8 mouse cellular contexts compared by ENCODE assay signal in the genomic region with DNA sequence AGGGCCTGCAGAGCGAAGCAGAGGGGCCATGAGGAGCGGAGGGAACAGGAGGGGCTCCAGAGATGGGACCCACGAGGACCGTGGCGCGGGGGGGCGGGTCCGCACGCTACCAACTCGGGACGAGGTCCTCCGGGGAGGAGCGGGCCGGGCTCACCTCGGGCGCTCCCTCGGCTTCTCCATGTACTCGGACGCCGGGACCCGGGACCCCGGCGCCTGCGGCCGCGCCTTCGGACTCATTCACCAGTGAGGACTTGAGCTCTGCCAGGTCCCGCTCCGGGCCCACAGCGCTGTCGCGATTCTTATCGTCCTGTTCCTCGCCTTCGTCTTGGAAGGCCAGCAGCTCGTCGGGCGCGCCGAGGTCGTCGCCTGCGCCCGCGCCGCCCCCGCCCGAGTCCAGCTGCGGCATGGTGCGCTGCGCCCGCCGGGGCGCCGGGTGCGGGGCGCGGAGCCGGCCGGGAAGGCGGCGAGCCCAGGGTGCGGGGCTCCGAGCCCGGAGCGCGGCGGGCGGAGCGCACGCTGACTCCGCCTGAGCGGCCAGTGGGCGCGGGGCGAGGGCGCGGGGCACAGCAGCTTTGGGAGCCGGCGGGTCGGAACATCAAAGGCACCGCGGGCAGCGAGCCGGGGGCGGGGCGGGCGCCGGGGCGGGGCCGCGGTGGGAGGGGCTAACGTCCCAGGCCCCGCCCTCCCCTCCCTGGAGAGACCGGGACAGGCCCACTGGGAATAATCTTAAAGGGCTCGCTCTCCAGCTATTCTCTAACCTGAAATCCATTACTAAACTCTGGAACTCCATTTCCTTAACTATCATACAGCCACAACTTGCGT. TPM values are rescaled to one million over a fixed set of nuclear protein-coding genes. Genes with fewer than 3 reads are reported as not detected.
DNase-seq lines count a peak whose midpoint lies in the region; ATAC-seq lines count a peak whose summit lies in the region.

A gene (minus strand): TSS at position 241 of the 822 bp plus-strand sequence.

- DNase-seq in frontal cortex, postnatal 25 days (ENCODE audit: low spot score in 2 of 2), result no peak
- DNase-seq in adrenal gland, postnatal 4 days (ENCODE audit: low spot score in 2 of 2), result peak; percentile 61 to 67
- DNase-seq in gastrocnemius, postnatal 14 days, result peak; percentile 35
- peak; percentile 26 for DNase-seq in liver, embryonic 13.5 days
- DNase-seq in thymus, postnatal 25 days, result peak; percentile 82

- H3K4me1 ChIP-seq in intestine, embryonic 16.5 days (ENCODE audit: control insufficient read depth, insufficient read depth, low read length), result peaks cover 13% of the 10 kb centered on the region
- peaks cover 20% of the 10 kb centered on the region for H3K4me1 ChIP-seq in liver, embryonic 13.5 days (replicated peaks)
- H3K4me1 ChIP-seq in neural tube, embryonic 12.5 days, result peaks cover 34% of the 10 kb centered on the region

- H3K36me3 ChIP-seq in intestine, embryonic 16.5 days (ENCODE audit: control insufficient read depth, insufficient read depth, low read length), result no peaks in the 10 kb centered on the region
- no peaks in the 10 kb centered on the region for H3K36me3 ChIP-seq in liver, embryonic 13.5 days
- H3K36me3 ChIP-seq in neural tube, embryonic 12.5 days, result no peaks in the 10 kb centered on the region

- H3K4me2 ChIP-seq in intestine, embryonic 16.5 days (ENCODE audit: low read depth, low read length), result peak within 1 kb of the TSS; percentile 99
- H3K4me2 ChIP-seq in liver, embryonic 13.5 days, result peak within 1 kb of the TSS; percentile 81
- peak within 1 kb of the TSS; percentile 90 for H3K4me2 ChIP-seq in neural tube, embryonic 12.5 days (replicated peaks)

- WGBS in intestine, embryonic 16.5 days, result under 1% methylated on average over 92 of the region's 97 CpGs
- 1% methylated on average over 87 of the region's 97 CpGs for WGBS in liver, embryonic 13.5 days (ENCODE audit: insufficient replicate concordance)
- WGBS in neural tube, embryonic 12.5 days, result 1% methylated on average over 86 of the region's 97 CpGs

- intact Hi-C loops in gastrocnemius, postnatal 14 days (cut with DNase I; ENCODE audit: low total_unique reads), result no loop called here

- ATAC-seq in frontal cortex, adult (ENCODE audit: low TSS enrichment), result peak; percentile 78
- peak; percentile 89 for ATAC-seq in intestine, embryonic 16.5 days
- peak; percentile 70 for ATAC-seq in liver, embryonic 13.5 days (ENCODE audit: low read depth)
- peak; percentile 63 for ATAC-seq in neural tube, embryonic 12.5 days (ENCODE audit: low FRiP score, low read depth)

- no peaks in the 10 kb centered on the region for H3K9me3 ChIP-seq in intestine, embryonic 16.5 days (ENCODE audit: control insufficient read depth, low read length)
- no peaks in the 10 kb centered on the region for H3K9me3 ChIP-seq in liver, embryonic 13.5 days (replicated peaks)
- no peaks in the 10 kb centered on the region for H3K9me3 ChIP-seq in neural tube, embryonic 12.5 days

- H3K4me3 ChIP-seq in intestine, embryonic 16.5 days (ENCODE audit: low read length), result peak within 1 kb of the TSS; percentile 75
- peak within 1 kb of the TSS; percentile 62 for H3K4me3 ChIP-seq in liver, embryonic 13.5 days (replicated peaks)
- H3K4me3 ChIP-seq in neural tube, embryonic 12.5 days, result peak within 1 kb of the TSS; percentile 56

- peak within 1 kb of the TSS; percentile 74 for H3K9ac ChIP-seq in intestine, embryonic 16.5 days (ENCODE audit: low read depth, low read length)
- peak within 1 kb of the TSS; percentile 42 for H3K9ac ChIP-seq in liver, embryonic 13.5 days
- peak within 1 kb of the TSS; percentile 65 for H3K9ac ChIP-seq in neural tube, embryonic 12.5 days

- H3K27ac ChIP-seq in intestine, embryonic 16.5 days (ENCODE audit: low read length), result no peak within 1 kb of the TSS
- no peak within 1 kb of the TSS for H3K27ac ChIP-seq in liver, embryonic 13.5 days
- H3K27ac ChIP-seq in neural tube, embryonic 12.5 days, result no peak within 1 kb of the TSS

- peaks cover 5% of the 10 kb centered on the region; the same call in 1 of the 2 replicates for H3K27me3 ChIP-seq in intestine, embryonic 16.5 days (replicated peaks; ENCODE audit: control insufficient read depth, insufficient read depth, low read length)
- H3K27me3 ChIP-seq in liver, embryonic 13.5 days, result peaks cover 75% of the 10 kb centered on the region
- H3K27me3 ChIP-seq in neural tube, embryonic 12.5 days (replicated peaks), result peaks cover 33% of the 10 kb centered on the region

RNA-seq across cellular contexts. Expression of the gene that starts here (rescaled TPM):
- 10 to 100 TPM; 66.8 to 71.8 TPM for total RNA-seq in adrenal gland, postnatal 4 days (2021)
- total RNA-seq in gastrocnemius, postnatal 14 days (2021), result 1 to 10 TPM; 1.9 to 2.0 TPM
- polyA plus RNA-seq in intestine, embryonic 16.5 days (2015; fragmentation: Nextera tagmentation; extraction: Ambion mirVana), result 2.9 and 3.4 TPM in 2 replicates
- polyA plus RNA-seq in liver, embryonic 13.5 days (2015; fragmentation: Nextera tagmentation; extraction: Ambion mirVana), result 1.9 and 2.0 TPM in 2 replicates
- polyA plus RNA-seq in neural tube, embryonic 12.5 days (2016; fragmentation: Nextera tagmentation; extraction: Ambion mirVana), result 7.5 and 8.8 TPM in 2 replicates

Comparison
In these comparisons a context has a peak if more than half of its experiments do, and no peak if none do; other contexts are left out.
1. RNA of the gene that starts here (total RNA-seq): 66.8 to 71.8 TPM in adrenal gland, postnatal 4 days; 1.9 to 2.0 TPM in gastrocnemius, postnatal 14 days; every median in the first group is over 10 times any median in the second.
2. DNase-seq: peak in adrenal gland, postnatal 4 days (2 of 2), gastrocnemius, postnatal 14 days (single experiment), liver, embryonic 13.5 days (single experiment) and thymus, postnatal 25 days (single experiment); none in frontal cortex, postnatal 25 days (0 of 2).
3. Peak in every context shown above with its lines, with median percentiles within 50 percentile points of each other: ATAC-seq, H3K4me2 ChIP-seq, H3K4me3 ChIP-seq and H3K9ac ChIP-seq.